Mouse (Mus musculus) heart, postnatal 4 days (tissue): ENCODE measurements at regions not wholly inside any gene's neighbourhood (a gene's known extent, or its start where the extent isn't known, plus 50 kb on each side); places are given as distances from the start of the nearest gene placed in this dataset.

Experiments
- DNase-seq: peaks from one replicate; pipeline ENCODE4 v3.0.0; 2021

- DNase-seq, result no peak
These were observed 203.6 kb upstream of the Nrip1 start for GRCm38 (mm10) chr16:76577206-76577605.

GRCm38 (mm10) chr16:76575281-76575680, 201.7 kb upstream of the Nrip1 start:
- DNase-seq, result no peak

GRCm38 (mm10) chr16:76566220-76566619, 192.6 kb upstream of the Nrip1 start:
- DNase-seq, result no peak

- no peak for DNase-seq
These were observed 181.2 kb upstream of the Nrip1 start for GRCm38 (mm10) chr16:76554846-76555245.

- DNase-seq, result no peak
These were observed 176.0 kb upstream of the Nrip1 start for GRCm38 (mm10) chr16:76549628-76550027.

GRCm38 (mm10) chr16:76547087-76547486, 173.5 kb upstream of the Nrip1 start:
- DNase-seq, result no peak

GRCm38 (mm10) chr16:76546632-76547031, 173.0 kb upstream of the Nrip1 start:
- DNase-seq, result no peak

- no peak for DNase-seq
These were observed 172.3 kb upstream of the Nrip1 start for GRCm38 (mm10) chr16:76545942-76546341.

GRCm38 (mm10) chr16:76544972-76545371, 171.3 kb upstream of the Nrip1 start:
- DNase-seq, result no peak

GRCm38 (mm10) chr16:76540964-76541363, 167.3 kb upstream of the Nrip1 start:
- DNase-seq, result no peak

GRCm38 (mm10) chr16:76540328-76540923, 166.8 kb upstream of the Nrip1 start:
- DNase-seq, result no peak

- DNase-seq, result peak; percentile 44
These were observed 166.0 kb upstream of the Nrip1 start for GRCm38 (mm10) chr16:76539669-76540068.

GRCm38 (mm10) chr16:76537871-76538270, 164.2 kb upstream of the Nrip1 start:
- DNase-seq, result no peak

- DNase-seq, result no peak
These were observed 159.2 kb upstream of the Nrip1 start for GRCm38 (mm10) chr16:76532928-76533217.

- DNase-seq, result no peak
These were observed 158.7 kb upstream of the Nrip1 start for GRCm38 (mm10) chr16:76532142-76532927.

GRCm38 (mm10) chr16:76530886-76531285, 157.3 kb upstream of the Nrip1 start:
- DNase-seq, result no peak

GRCm38 (mm10) chr16:76529613-76530012, 156.0 kb upstream of the Nrip1 start:
- no peak for DNase-seq

GRCm38 (mm10) chr16:76527106-76527949, 153.7 kb upstream of the Nrip1 start:
- DNase-seq, result no peak

- no peak for DNase-seq
These were observed 151.9 kb upstream of the Nrip1 start for GRCm38 (mm10) chr16:76525563-76525962.

- no peak for DNase-seq
These were observed 151.3 kb upstream of the Nrip1 start for GRCm38 (mm10) chr16:76524921-76525320.

- no peak for DNase-seq
These were observed 147.5 kb upstream of the Nrip1 start for GRCm38 (mm10) chr16:76521142-76521541.

- no peak for DNase-seq
These were observed 147.0 kb upstream of the Nrip1 start for GRCm38 (mm10) chr16:76520643-76520993.

- no peak for DNase-seq
These were observed 146.4 kb upstream of the Nrip1 start for GRCm38 (mm10) chr16:76519911-76520642.
